Mouse (Mus musculus) gastrocnemius, adult 2 months (tissue): ENCODE results near the gene Sash1. TPM values are rescaled to one million over a fixed set of nuclear protein-coding genes. Genes with fewer than 3 reads are reported as not detected.

ENCODE experiments used
- DNase-seq: peaks from one replicate; pipeline ENCODE4 v3.0.0; 2022
- H3K27ac ChIP-seq: fragments of 200-600 bp; 2 replicates; pipeline ENCODE4 v1.8.1; 2022; ENCODE audit warnings: mild to moderate bottlenecking
- H3K4me3 ChIP-seq: fragments of 200-600 bp; 2 replicates; pipeline ENCODE4 v1.8.1; 2022; ENCODE audit warnings: mild to moderate bottlenecking, moderate library complexity
- CTCF ChIP-seq: fragments of 200-600 bp; IDR thresholded peaks from 2 replicates; pipeline ENCODE4 v1.8.1; 2022; ENCODE audit warnings: antibody characterized with exemption, mild to moderate bottlenecking, moderate library complexity
- intact Hi-C: fragments of 180-260 bp; cut with DNase I; formaldehyde crosslinking; loops from one replicate; pipeline ENCODE4 v1.15.1; 2025
- total RNA-seq, 2 experiments: library from RNA; stranded (reverse); gene quantifications; 2 replicates each; pipeline ENCODE4 v1.2.3; 2021

The Sash1 gene
- total RNA-seq, 2 experiments from 2014 or later = 10.6 to 17.9 TPM

DNA sequence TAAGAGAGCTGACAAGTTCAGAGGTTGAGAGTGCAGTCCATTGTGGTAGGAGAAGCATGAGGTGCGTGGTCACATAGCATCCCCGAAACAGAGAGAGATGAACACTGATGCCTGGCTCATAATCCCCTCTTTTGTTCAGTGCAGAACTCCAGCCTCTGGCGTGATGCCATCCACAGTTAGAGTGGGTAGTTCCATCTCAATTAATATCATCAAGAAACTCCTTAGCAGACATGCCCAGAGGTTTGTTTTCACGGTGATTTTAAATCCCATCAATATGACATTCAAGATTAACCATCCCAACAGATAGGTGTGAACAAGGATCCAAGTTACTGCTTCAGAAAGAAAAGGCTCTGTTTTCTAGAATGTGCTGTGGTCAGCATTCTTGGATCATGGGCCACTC, 192.3 kb downstream of the Sash1 start:
- intact Hi-C loops = no loop called here
- no peak for DNase-seq
- Histone ChIP-seq H3K27ac (no peak overlapping the region), H3K4me3 (no peak overlapping the region)
- TF ChIP-seq CTCF = no peak

DNA sequence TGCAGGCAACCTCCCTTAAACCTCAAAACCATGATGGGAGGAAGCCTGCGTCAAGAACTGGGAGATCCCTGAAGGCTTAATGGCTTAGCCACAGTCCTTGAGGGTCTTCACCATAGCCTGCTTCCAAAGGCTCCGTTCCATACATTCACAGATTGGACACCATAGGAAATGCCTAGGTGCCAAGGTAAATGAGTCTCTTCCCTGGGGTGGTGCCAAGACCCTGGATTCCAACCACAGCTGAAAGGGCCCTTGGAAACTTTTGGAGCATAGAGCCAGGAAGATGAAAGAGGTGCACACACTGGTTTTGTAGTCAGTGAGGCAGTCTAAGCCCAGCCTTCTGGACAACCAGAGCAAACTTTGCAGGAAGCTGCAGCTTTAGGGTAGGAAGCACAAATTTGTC, 193.3 kb downstream of the Sash1 start:
- DNase-seq = no peak
- no peak for TF ChIP-seq CTCF
- Histone ChIP-seq H3K4me3 (no peak overlapping the region), H3K27ac (no peak overlapping the region)
- intact Hi-C loops = no loop called here

DNA sequence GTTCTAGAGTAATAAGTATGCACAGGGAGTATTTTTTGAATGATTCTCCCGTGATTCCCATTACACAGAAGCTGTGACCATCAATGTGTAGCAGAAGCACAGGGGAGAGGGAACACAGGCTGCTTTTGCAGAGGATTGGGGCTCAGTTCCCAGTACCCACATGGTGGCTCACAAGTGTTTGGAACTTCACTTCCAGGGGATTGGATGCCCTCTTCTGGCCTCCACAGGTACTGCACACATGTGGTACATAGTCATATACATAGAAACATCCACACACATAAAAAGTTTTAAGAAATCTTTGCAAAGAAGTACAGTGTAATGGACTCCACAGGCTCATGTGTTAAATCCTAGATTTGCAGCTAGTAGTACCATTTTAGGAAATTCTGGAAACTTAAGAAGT, 199.7 kb downstream of the Sash1 start:
- DNase-seq = no peak
- Histone ChIP-seq H3K27ac (no peak overlapping the region), H3K4me3 (no peak overlapping the region)
- intact Hi-C loops = no loop called here
- peak; percentile 17 for TF ChIP-seq CTCF

DNA sequence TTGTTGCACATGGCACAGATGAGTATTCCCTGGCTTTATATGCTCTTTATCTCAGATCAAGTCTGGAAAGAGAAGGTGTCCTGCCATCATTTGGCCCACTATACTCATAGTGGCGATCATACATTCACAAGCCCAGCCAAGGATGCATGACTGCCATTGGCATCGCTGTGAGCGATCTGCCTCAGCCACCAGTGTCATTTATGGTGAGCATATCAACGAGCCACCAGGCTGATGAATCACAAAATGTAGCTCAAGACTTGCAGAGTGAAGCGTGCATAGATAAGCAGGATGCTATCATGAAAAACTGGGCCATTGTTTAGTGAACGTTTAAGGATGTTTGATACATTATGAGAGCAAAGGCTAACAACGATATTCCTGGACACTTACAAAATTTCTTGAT, 200.6 kb downstream of the Sash1 start:
- Histone ChIP-seq H3K27ac (no peak overlapping the region), H3K4me3 (no peak overlapping the region)
- intact Hi-C loops = no loop called here
- no peak for TF ChIP-seq CTCF
- DNase-seq = no peak

DNA sequence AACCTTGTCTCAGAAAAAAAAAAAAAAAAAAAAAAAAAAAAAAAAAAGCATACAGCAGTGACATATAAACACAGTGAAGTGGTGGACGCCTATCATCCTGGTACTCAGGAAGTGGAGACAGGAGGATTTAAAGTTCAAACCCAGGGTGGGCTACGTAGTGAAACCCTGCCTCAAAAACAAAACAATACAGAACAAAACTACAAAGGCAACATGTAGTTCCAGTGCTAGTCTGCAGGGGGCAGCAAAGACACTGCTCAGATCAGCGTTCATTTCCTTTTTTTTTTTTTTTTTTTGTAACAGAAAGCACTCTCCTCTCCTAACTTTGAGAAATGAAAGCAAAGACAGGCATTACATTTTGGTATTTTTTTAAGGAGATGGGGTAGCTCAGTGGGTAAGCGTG, 203.0 kb downstream of the Sash1 start:
- TF ChIP-seq CTCF = peak; percentile 79
- DNase-seq = peak; percentile 52
- H3K27ac ChIP-seq = no peak overlapping the region
- intact Hi-C loops = no loop called here
- H3K4me3 ChIP-seq = no peak overlapping the region

GRCm38 (mm10) chr10:8682341-8682740, 203.5 kb downstream of the Sash1 start:
- Histone ChIP-seq H3K4me3 (no peak overlapping the region), H3K27ac (no peak overlapping the region)
- DNase-seq = no peak
- intact Hi-C loops = no loop called here
- TF ChIP-seq CTCF = peak; percentile 22

DNA sequence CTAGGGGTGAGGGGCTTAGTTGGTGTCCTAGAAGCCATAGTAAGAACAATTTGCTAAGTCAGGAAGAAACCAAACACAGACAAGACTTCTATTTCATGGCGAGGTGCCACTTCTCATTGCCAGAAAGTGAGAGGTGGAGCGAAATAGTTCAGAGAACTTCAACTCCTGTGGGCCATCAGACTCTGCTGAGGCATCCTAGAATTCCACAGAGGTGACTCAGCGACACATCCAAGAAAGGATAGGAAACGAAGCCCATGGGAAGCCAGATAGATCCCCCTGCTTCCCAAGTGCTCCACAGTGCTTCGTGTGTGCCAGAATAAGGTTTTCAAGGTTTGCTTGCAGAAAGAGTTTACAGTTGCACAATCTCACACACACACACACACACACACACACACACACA, 209.1 kb downstream of the Sash1 start:
- TF ChIP-seq CTCF = no peak
- H3K4me3 ChIP-seq = no peak overlapping the region
- no peak overlapping the region for H3K27ac ChIP-seq
- no peak for DNase-seq
- intact Hi-C loops = no loop called here
